Mouse (Mus musculus): ENCODE data around the gene Foxi3.

DNA sequence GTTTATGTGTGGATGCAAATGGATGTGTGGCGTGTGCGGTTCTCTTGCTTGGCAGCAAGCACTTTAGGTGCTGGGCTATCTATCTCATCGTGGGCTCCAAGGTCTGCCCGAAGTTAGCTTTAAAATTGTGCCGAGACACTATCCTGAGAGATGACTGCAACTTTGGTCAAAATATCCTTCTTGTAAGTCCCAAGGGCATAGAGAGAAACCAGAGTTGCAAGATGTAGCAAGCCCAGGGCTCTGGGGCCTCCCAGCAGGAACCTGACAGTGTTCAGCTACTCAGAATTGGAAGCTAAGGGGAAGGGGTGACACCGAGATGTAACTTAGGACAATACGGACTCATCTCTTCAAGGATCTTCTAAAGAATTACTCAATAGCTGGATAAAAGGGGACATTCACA, 46.8 kb upstream of the Foxi3 start:
- no peak for TF ChIP-seq POLR2A (IDR thresholded peaks at IDR 0.05; ENCODE audit: control insufficient read depth, low read depth, low read length)
- no peak for TF ChIP-seq CTCF (IDR thresholded peaks at IDR 0.05; ENCODE audit: control insufficient read depth, insufficient read depth, insufficient replicate concordance, low read depth, low read length)

Data from testis, adult 2 months (tissue).